Mouse (Mus musculus): ENCODE results near the gene Aprt. TPM values are rescaled to one million over a fixed set of nuclear protein-coding genes. Genes with fewer than 3 reads are reported as not detected.
A peak's percentile ranks its signal among the peaks of the same experiment; 100 is the strongest.

Aprt gene
- polyA plus RNA-seq, 1 experiment from 2014 or later = 291 TPM

DNA sequence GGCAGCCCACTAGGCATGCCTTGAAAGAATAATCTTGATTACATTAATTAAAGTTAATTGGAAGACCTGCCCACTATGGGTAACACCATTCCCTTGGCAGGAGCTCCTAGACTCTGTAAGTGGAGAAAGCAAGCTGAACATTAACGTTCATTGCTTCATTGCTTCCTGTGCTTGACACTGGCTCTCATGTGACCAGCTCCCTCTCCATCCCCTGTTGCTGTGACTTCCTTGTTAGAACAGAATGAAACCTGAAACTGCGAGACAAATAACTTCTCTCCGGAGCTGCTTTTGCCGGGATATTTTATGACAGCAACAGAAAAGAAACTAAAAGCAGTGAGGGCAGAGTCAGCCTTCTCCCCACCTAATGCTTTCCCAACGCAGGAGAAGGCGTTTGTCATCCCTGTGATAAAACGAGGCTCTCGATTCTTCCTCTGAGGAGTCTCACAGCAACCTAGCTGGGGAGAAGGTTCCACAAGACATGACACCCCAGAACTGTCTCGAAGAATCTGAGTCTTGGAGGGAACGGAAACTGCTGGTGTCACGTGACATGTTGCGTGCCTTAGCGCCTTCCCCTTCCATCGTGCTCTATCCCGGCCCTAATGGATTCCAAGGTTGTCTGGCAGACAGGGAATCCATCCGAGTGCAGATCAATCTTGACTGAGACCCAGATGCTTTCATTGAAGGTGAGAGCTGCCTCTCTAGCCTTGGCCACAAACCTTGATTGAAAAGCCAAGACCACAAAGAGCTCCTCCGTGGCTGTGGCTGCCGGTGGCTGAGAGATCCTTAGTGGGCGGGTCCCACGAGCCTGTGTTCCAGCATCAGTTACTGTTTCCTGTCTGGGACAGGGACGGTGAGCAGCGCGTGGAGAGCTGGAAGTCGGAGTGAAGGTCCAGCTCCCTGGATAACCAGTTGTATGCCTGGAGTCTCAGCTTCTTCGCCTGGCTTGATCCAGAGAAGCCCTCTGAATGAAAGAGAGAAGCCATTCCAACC lies 12.1 kb downstream of the Aprt start:
- Histone ChIP-seq H3K27ac (replicated peaks; ENCODE audit: low read depth, low read length) (no peak overlapping the region), H3K4me2 (ENCODE audit: low read depth, low read length) (no peak overlapping the region), H3K36me3 (ENCODE audit: control insufficient read depth, insufficient read depth, low read length) (peaks cover 7% of the 10 kb centered on the region; the same call in 1 of the 2 replicates), H3K9me3 (ENCODE audit: control insufficient read depth, low read length) (no peaks in the 10 kb centered on the region), H3K4me1 (ENCODE audit: control insufficient read depth, insufficient read depth, low read length) (peaks cover 16% of the 10 kb centered on the region), H3K27me3 (replicated peaks; ENCODE audit: control insufficient read depth, insufficient read depth, low read length) (no peaks in the 10 kb centered on the region), H3K4me3 (ENCODE audit: low read depth, low read length) (no peak overlapping the region), H3K9ac (ENCODE audit: low read depth, low read length) (no peak overlapping the region)
- DNase-seq (ENCODE audit: low spot score) (no peak), ATAC-seq (ENCODE audit: low read depth) (no peak)
- 75% methylated on average over 25 of the region's 25 CpGs for WGBS

DNA sequence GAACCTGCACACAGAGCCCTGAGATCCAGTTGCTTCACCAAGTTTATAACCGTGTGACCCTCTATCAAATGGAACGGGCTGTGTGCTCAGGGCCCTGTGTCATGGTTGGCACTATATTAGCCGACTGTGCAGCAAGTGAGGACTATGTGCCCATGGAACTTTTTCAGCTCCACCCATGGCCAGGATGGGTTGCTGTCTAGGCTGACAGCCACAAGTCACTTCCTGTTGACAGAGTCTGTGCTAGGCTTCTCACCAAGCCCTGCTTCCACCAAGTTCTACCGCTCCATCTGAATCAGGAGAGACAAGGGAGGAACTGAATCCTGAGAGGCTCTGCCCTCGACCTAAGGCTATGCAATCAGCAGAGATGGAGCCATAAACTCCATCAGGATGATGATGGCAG lies 15.5 kb downstream of the Aprt start:
- H3K4me1 ChIP-seq (ENCODE audit: control insufficient read depth, insufficient read depth, low read length) = peaks cover 16% of the 10 kb centered on the region
- H3K4me3 ChIP-seq (ENCODE audit: low read depth, low read length) = no peak overlapping the region

DNA sequence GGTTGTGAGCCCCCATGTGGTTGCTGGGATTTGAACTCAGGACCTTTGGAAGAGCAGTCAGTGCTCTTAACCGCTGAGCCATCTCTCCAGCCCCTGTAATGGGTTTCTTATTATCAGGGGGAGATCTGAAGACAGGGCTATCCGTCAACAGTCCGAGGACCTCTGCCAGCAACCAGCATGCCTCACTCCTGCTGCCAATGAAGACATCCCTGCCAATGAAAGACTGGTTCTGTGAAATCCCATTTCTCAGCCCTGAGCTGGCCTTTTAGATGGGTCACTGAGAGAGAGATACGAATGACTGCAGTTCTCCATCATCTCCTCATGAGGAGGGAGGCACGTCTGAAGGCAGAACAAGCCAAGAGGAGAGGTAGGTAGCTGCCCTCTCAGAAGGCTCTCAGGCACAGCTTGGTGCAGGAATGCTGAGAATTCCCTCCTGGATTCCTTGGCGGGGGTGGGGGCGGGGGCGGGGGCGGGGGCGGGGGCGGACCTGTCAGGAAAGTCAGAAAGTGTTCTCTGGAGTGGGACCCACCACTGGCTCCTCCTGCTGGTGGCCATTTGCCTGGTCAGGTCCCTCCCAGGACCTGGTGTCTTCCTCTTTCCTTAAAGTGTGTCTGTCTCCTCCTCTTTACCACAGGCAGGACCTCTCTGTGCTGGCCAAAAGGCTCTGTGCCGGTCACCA lies 17.9 kb downstream of the Aprt start:
- 28% methylated on average over 6 of the region's 12 CpGs for WGBS

More for the DNA sequence above, 15.5 kb downstream of the Aprt start:
- DNase-seq (ENCODE audit: low spot score) = no peak
- Histone ChIP-seq H3K27me3 (replicated peaks; ENCODE audit: control insufficient read depth, insufficient read depth, low read length) (no peaks in the 10 kb centered on the region), H3K9me3 (ENCODE audit: control insufficient read depth, low read length) (no peaks in the 10 kb centered on the region), H3K27ac (replicated peaks; ENCODE audit: low read depth, low read length) (no peak overlapping the region), H3K36me3 (ENCODE audit: control insufficient read depth, insufficient read depth, low read length) (no peaks in the 10 kb centered on the region), H3K4me2 (ENCODE audit: low read depth, low read length) (no peak overlapping the region), H3K9ac (ENCODE audit: low read depth, low read length) (no peak overlapping the region)
- ATAC-seq (ENCODE audit: low read depth) = no peak
- WGBS = 83% methylated on average over 5 of the region's 5 CpGs

DNA sequence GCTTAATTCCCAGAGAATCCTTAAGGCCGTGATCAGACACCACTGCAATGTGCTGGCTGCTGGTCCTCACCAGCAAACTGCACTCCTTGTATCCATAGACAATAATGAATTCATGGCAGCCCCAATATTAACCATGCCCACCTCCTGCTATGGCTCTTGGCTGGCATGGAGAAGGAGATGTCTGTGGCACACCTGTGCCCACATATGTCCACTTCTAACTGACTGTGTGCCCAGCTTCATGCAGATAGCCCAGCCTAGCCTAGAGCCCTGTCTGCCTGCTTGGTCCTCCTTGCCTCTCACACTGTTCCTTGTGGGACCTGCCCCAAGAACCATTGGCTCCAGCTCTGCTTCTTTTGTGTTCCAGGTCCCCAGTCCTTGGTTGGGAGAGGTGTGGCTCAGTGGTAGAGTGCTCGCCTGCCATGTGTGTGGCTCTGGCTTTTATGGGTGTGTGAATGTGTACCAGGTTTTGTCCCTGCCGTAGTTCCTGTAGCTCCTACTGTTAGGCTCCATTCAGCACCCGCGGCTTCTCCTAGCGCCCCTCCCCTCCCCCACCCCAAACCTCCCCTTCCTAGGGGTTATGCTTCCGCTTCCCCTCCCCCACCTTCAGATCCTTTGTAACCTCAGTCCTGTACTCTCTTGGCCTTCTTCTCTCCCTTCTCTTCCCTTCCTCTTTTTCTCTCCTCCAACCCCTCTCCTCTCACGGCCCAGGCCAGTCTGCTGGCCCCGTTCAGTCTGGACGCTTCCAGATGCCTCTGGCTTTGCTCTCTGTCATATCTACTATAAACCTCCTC lies 19.3 kb downstream of the Aprt start:
- no peak for ATAC-seq (ENCODE audit: low read depth)
- Histone ChIP-seq H3K4me1 (ENCODE audit: control insufficient read depth, insufficient read depth, low read length) (peaks cover 27% of the 10 kb centered on the region), H3K27me3 (replicated peaks; ENCODE audit: control insufficient read depth, insufficient read depth, low read length) (no peaks in the 10 kb centered on the region), H3K9ac (ENCODE audit: low read depth, low read length) (no peak overlapping the region), H3K36me3 (ENCODE audit: control insufficient read depth, insufficient read depth, low read length) (no peaks in the 10 kb centered on the region), H3K9me3 (ENCODE audit: control insufficient read depth, low read length) (no peaks in the 10 kb centered on the region), H3K4me3 (ENCODE audit: low read depth, low read length) (no peak overlapping the region), H3K27ac (replicated peaks; ENCODE audit: low read depth, low read length) (peak overlapping the region; percentile 91), H3K4me2 (ENCODE audit: low read depth, low read length) (no peak overlapping the region)
- 35% methylated on average over 10 of the region's 10 CpGs for WGBS
- DNase-seq (ENCODE audit: low spot score) = no peak

More for the DNA sequence above, 17.9 kb downstream of the Aprt start:
- Histone ChIP-seq H3K9ac (ENCODE audit: low read depth, low read length) (no peak overlapping the region), H3K4me1 (ENCODE audit: control insufficient read depth, insufficient read depth, low read length) (peaks cover 27% of the 10 kb centered on the region), H3K27ac (replicated peaks; ENCODE audit: low read depth, low read length) (no peak overlapping the region), H3K27me3 (replicated peaks; ENCODE audit: control insufficient read depth, insufficient read depth, low read length) (no peaks in the 10 kb centered on the region), H3K4me2 (ENCODE audit: low read depth, low read length) (no peak overlapping the region), H3K36me3 (ENCODE audit: control insufficient read depth, insufficient read depth, low read length) (no peaks in the 10 kb centered on the region), H3K9me3 (ENCODE audit: control insufficient read depth, low read length) (no peaks in the 10 kb centered on the region), H3K4me3 (ENCODE audit: low read depth, low read length) (no peak overlapping the region)
- ATAC-seq (ENCODE audit: low read depth) = no peak
- DNase-seq (ENCODE audit: low spot score) = no peak

DNA sequence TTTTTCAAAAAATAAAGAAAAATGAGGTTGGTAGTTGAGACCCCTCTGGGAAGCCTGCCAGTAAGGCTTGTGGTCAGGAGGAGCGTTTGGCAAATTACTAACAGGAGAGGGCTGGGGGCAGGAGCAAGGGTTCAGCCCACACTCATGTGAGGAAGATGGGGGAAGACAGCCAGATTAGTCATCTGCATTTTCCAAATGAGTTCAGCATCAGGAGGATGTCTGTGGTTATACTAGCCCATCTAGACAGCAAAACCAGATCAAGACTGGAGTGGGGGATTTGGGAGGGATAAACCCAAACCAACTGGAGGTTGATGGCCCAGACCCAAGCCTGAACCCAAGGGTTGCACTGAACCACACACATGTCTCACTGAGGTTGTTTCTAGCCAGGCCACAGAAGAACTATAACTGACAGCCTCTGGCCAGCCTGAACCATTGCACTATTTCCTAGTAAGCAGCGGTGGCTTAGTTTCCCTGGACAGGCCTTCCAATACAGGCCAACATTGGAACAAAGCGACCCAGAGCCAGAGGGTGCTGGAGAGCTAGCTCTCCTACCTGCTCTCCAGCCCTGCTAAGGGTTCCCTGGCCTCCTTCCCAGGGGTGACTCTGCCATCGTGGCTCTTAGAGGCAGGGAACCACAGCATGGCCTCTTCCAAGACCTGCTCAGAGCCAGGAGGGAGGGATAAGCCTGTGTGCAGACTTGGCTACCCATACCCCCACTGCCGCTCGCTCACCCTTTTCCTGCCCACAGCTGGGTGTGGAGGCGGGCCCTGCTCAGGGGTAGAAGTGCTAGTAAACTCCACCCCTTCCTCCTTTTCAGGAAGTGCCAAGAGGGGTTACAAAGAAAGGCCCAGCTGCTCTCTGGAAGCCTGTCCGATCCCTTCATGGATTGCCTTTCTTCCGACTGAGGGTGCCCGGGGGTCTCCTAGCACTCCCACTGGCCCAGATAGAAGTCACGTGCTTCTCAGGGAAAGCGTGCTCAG lies 20.4 kb downstream of the Aprt start:
- no peak overlapping the region for H3K4me3 ChIP-seq (ENCODE audit: low read depth, low read length)
- 0 out of 2 replicates have a peak overlapping the region, but pooled peaks have one; percentile 42 for H3K9ac ChIP-seq (ENCODE audit: low read depth, low read length)
- DNase-seq (ENCODE audit: low spot score) = peak; percentile 90
- H3K36me3 ChIP-seq (ENCODE audit: control insufficient read depth, insufficient read depth, low read length) = no peaks in the 10 kb centered on the region
- peaks cover 27% of the 10 kb centered on the region for H3K4me1 ChIP-seq (ENCODE audit: control insufficient read depth, insufficient read depth, low read length)
- peak; percentile 69 for ATAC-seq (ENCODE audit: low read depth)
- no peak overlapping the region for H3K4me2 ChIP-seq (ENCODE audit: low read depth, low read length)
- H3K9me3 ChIP-seq (ENCODE audit: control insufficient read depth, low read length) = no peaks in the 10 kb centered on the region
- peak overlapping the region; percentile 91 for H3K27ac ChIP-seq (replicated peaks; ENCODE audit: low read depth, low read length)
- WGBS = 65% methylated on average over 12 of the region's 12 CpGs
- no peaks in the 10 kb centered on the region for H3K27me3 ChIP-seq (replicated peaks; ENCODE audit: control insufficient read depth, insufficient read depth, low read length)

DNA sequence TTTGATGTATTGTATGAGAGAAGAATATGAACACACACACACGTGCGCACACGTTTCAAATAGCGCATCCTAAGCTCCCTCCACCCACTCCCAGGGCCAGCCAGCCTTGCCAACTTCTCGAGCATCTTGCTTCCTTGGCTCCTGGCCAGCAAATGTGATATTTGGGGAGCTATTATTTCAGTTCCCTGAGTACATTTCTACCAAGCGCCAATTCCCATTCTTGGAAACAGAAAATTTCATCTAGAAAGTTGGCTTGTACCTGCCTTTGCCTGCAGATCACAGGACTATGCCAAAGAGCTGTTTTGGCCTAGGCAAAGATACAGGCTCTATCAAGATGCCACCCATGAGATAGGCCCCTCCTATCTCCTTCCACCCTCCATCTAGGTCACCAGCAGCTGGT lies 21.9 kb downstream of the Aprt start:
- Histone ChIP-seq H3K4me3 (ENCODE audit: low read depth, low read length) (no peak overlapping the region), H3K4me2 (ENCODE audit: low read depth, low read length) (no peak overlapping the region), H3K4me1 (ENCODE audit: control insufficient read depth, insufficient read depth, low read length) (peaks cover 33% of the 10 kb centered on the region), H3K27me3 (replicated peaks; ENCODE audit: control insufficient read depth, insufficient read depth, low read length) (no peaks in the 10 kb centered on the region), H3K9me3 (ENCODE audit: control insufficient read depth, low read length) (no peaks in the 10 kb centered on the region), H3K9ac (ENCODE audit: low read depth, low read length) (no peak overlapping the region), H3K36me3 (ENCODE audit: control insufficient read depth, insufficient read depth, low read length) (no peaks in the 10 kb centered on the region), H3K27ac (replicated peaks; ENCODE audit: low read depth, low read length) (peak overlapping the region; percentile 91; the same call in 1 of the 2 replicates)
- 55% methylated on average over 6 of the region's 6 CpGs for WGBS
- ATAC-seq (ENCODE audit: low read depth) (no peak), DNase-seq (ENCODE audit: low spot score) (peak; percentile 80)

DNA sequence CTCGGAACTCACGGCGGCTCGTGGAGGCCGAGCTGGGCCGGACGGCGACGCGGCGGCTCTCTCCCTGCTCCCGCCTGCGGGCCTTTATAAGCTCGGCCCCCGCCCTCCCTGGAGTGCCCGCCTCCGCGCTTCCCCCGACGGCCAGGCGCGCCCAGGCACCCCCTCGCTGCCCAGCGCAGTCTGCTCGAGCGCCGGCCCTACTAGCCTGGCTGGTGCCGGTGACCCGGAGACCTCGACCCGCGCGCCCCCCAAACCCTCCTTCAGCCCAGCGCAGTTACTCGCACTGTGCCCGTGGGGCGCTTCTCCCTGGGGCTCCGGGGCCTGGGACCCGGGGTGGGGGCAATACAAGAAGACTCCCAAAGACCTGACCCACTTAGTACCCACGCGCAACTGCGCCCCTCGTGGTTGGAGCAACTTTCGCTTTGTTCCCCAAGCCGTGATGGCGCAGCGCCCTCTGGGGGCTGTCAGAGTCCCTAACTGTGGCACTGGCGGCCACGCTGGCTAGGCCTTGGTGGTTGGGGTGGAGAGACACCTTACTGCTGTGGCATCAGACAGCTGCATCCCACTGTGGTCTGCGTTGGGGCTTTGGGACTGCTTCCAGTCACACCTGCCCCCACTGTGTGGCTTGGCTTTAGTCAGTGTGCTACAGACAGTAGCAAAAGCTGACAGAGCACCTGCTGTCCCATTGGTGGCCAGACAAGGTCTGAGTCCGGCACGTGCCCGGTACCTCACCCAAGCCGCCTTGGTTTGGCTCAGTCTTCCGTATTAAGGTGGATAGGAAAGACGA lies 25.3 kb downstream of the Aprt start, which contains the start of gene Piezo1:
Gene Piezo1, minus strand, starts transcription at position 65 of the 787 bp plus-strand sequence.
- Histone ChIP-seq H3K27ac (replicated peaks; ENCODE audit: low read depth, low read length) (peak within 1 kb of the TSS; percentile 91), H3K9ac (ENCODE audit: low read depth, low read length) (peak within 1 kb of the TSS; percentile 94), H3K36me3 (ENCODE audit: control insufficient read depth, insufficient read depth, low read length) (no peaks in the 10 kb centered on the region), H3K27me3 (replicated peaks; ENCODE audit: control insufficient read depth, insufficient read depth, low read length) (no peaks in the 10 kb centered on the region), H3K4me3 (ENCODE audit: low read depth, low read length) (peak within 1 kb of the TSS; percentile 78), H3K4me2 (ENCODE audit: low read depth, low read length) (peak within 1 kb of the TSS; percentile 77), H3K9me3 (ENCODE audit: control insufficient read depth, low read length) (no peaks in the 10 kb centered on the region), H3K4me1 (ENCODE audit: control insufficient read depth, insufficient read depth, low read length) (peaks cover 36% of the 10 kb centered on the region)
- ATAC-seq (ENCODE audit: low read depth) (peak; percentile 75), DNase-seq (ENCODE audit: low spot score) (peak; percentile 87)
- 23% methylated on average over 22 of the region's 56 CpGs for WGBS
